Mouse (Mus musculus) forebrain, embryonic 11.5 days (tissue): ENCODE data around the gene Ipo7. TPM values are rescaled to one million over a fixed set of nuclear protein-coding genes. Genes with fewer than 3 reads are reported as not detected.
A peak's percentile ranks its signal among the peaks of the same experiment; 100 is the strongest.
"Not testable (repeated sequence)": the region's sequence is repeated elsewhere in the genome, so short reads cannot be mapped to it uniquely, and the experiment has no call there.

Source experiments
- ATAC-seq: fragments of 200-750 bp; cut with Nextera tagmentation; replicated peaks from 2 replicates; pipeline ENCODE4 v1.8.0; 2017; ENCODE audit warnings: moderate TSS enrichment; ENCODE audit not compliant: low FRiP score
- DNase-seq: peaks from one replicate; pipeline ENCODE4 v3.0.0-alpha.2; 2017; ENCODE audit warnings: low spot score
- H3K27ac ChIP-seq: fragments of 300-500 bp; sonication (generic); 2 replicates; pipeline ENCODE4 v1.5.1; 2014; ENCODE audit warnings: low read depth, low read length
- H3K27me3 ChIP-seq: fragments of 300-500 bp; sonication (generic); 2 replicates; pipeline ENCODE4 v1.6.1; 2014; ENCODE audit warnings: mild to moderate bottlenecking, low read length, mixed read lengths; ENCODE audit not compliant: control insufficient read depth, insufficient read depth
- H3K36me3 ChIP-seq: fragments of 300-500 bp; sonication (generic); 2 replicates; pipeline ENCODE4 v1.6.1; 2014; ENCODE audit warnings: mild to moderate bottlenecking, low read length, moderate library complexity, mixed read lengths; ENCODE audit not compliant: control insufficient read depth, insufficient read depth
- H3K4me1 ChIP-seq: fragments of 300-500 bp; sonication (generic); replicated peaks from 2 replicates; pipeline ENCODE4 v1.6.1; 2014; ENCODE audit warnings: low read length, mixed read lengths; ENCODE audit not compliant: control insufficient read depth, insufficient read depth
- H3K4me2 ChIP-seq: fragments of 300-500 bp; sonication (generic); 2 replicates; pipeline ENCODE4 v1.6.1; 2014; ENCODE audit warnings: low read depth, mild to moderate bottlenecking, low read length, moderate library complexity, mixed read lengths; ENCODE audit not compliant: severe bottlenecking
- H3K4me3 ChIP-seq: fragments of 300-500 bp; sonication (generic); 2 replicates; pipeline ENCODE4 v1.5.1; 2014; ENCODE audit warnings: low read depth, low read length
- H3K9ac ChIP-seq: fragments of 300-500 bp; sonication (generic); 2 replicates; pipeline ENCODE4 v1.6.1; 2014; ENCODE audit warnings: low read length
- H3K9me3 ChIP-seq: fragments of 300-500 bp; sonication (generic); 2 replicates; pipeline ENCODE4 v1.6.1; 2016; ENCODE audit warnings: low read length, mixed read lengths; ENCODE audit not compliant: control insufficient read depth
- WGBS: fragments of 180-500 bp; shearing (Covaris S2); extraction: QIAGEN DNeasy Blood & Tissue Kit; methylation state at CpG from one replicate; pipeline ENCODE4 v1.1.7; 2014; 5-methylcytosine and 5-hydroxymethylcytosine counted together
- polyA plus RNA-seq: library from polyadenylated mRNA; unstranded; fragments of >200 nt; fragmentation: Nextera tagmentation; extraction: Ambion mirVana; gene quantifications from 2 replicates; pipeline ENCODE4 v1.2.1, GENCODE M21; 2014

Ipo7 gene
- polyA plus RNA-seq, 1 experiment from 2014 or later = 39.9 TPM

GRCm38 (mm10) chr7:109986775-109987174, 31.3 kb upstream of the Ipo7 start, which contains the start of gene Tmem41b:
Gene Tmem41b (minus strand): TSS chr7:109986929.
- H3K9me3 ChIP-seq, H3K27me3 ChIP-seq, H3K36me3 ChIP-seq, H3K4me1 ChIP-seq, DNase-seq, ATAC-seq: not testable (repeated sequence)
- 47% methylated on average over 6 of the region's 6 CpGs for WGBS
- Histone ChIP-seq H3K9ac (peak within 1 kb of the TSS; percentile 70), H3K27ac (peak within 1 kb of the TSS; percentile 82), H3K4me3 (peak within 1 kb of the TSS; percentile 60), H3K4me2 (peak within 1 kb of the TSS; percentile 74)

DNA sequence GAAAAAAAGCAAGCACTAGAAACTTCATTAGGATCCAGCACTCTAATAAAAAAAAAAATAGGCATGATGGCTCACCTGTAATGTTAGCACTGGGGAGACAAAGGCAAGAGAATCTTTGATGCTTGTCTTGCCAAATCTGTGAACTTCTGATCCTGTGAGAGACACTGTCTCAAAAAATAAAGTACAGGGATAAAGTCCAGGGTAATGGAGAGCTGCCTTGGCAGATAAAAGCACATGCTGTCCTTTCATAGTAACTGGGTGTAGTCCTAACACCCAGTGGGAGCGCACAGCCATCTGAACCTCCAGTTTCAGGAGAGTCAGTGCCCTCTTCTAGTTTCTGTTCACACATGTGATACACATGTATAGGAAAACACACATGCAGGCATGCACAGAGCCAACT, 26.8 kb upstream of the Ipo7 start:
- Histone ChIP-seq H3K4me1 (no peaks in the 10 kb centered on the region), H3K9ac (no peak overlapping the region), H3K27ac (no peak overlapping the region), H3K36me3 (no peaks in the 10 kb centered on the region), H3K4me3 (no peak overlapping the region), H3K9me3 (no peaks in the 10 kb centered on the region), H3K4me2 (no peak overlapping the region), H3K27me3 (no peaks in the 10 kb centered on the region)
- WGBS = 90% methylated on average over 1 of the region's 1 CpGs
- ATAC-seq = no peak
- DNase-seq = no peak

GRCm38 (mm10) chr7:109993157-109993959, 24.7 kb upstream of the Ipo7 start:
- ATAC-seq (no peak), DNase-seq (no peak)
- WGBS = 72% methylated on average over 2 of the region's 2 CpGs

GRCm38 (mm10) chr7:109998388-109998787, 19.7 kb upstream of the Ipo7 start:
- Histone ChIP-seq H3K4me1 (no peaks in the 10 kb centered on the region), H3K9ac (no peak overlapping the region), H3K4me3 (no peak overlapping the region), H3K27me3 (no peaks in the 10 kb centered on the region), H3K4me2 (no peak overlapping the region), H3K36me3 (no peaks in the 10 kb centered on the region), H3K9me3 (no peaks in the 10 kb centered on the region), H3K27ac (no peak overlapping the region)
- ATAC-seq (no peak), DNase-seq (no peak)
- 80% methylated on average over 4 of the region's 4 CpGs for WGBS

More at GRCm38 (mm10) chr7:109993157-109993959, 24.7 kb upstream of the Ipo7 start:
- H3K27me3 ChIP-seq = no peaks in the 10 kb centered on the region
- no peak overlapping the region for H3K4me2 ChIP-seq
- H3K36me3 ChIP-seq = no peaks in the 10 kb centered on the region
- no peak overlapping the region for H3K27ac ChIP-seq
- H3K9ac ChIP-seq = no peak overlapping the region
- H3K4me1 ChIP-seq = no peaks in the 10 kb centered on the region
- H3K4me3 ChIP-seq = no peak overlapping the region
- no peaks in the 10 kb centered on the region for H3K9me3 ChIP-seq

GRCm38 (mm10) chr7:110002092-110002491, 16.0 kb upstream of the Ipo7 start:
- H3K4me3 ChIP-seq = no peak overlapping the region
- no peak overlapping the region for H3K9ac ChIP-seq
- no peak for DNase-seq
- no peaks in the 10 kb centered on the region for H3K36me3 ChIP-seq
- H3K4me1 ChIP-seq = no peaks in the 10 kb centered on the region
- no peak for ATAC-seq
- H3K9me3 ChIP-seq = no peaks in the 10 kb centered on the region
- H3K27ac ChIP-seq = no peak overlapping the region
- no peak overlapping the region for H3K4me2 ChIP-seq
- H3K27me3 ChIP-seq = no peaks in the 10 kb centered on the region

DNA sequence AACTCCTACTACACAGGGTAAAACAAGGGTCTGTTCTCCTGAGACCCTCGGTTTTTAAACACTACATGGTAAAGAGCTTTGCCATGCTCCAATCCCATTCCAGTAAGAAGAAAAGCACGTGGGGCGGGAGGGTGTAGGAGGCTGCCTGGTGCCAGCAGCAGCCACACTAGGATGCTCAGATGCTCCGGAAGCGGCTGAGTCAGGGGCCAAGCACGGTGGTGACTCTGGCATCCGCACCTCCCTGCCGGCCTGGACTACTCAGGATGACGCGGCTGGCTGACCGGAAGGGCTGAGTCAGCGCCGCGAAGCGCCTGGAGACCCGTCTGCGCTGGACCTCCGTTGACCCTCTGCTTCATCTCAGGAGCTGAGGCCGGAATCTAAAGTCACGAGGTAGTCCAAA, 15.1 kb upstream of the Ipo7 start:
- WGBS = 19% methylated on average over 20 of the region's 20 CpGs
- H3K4me3 ChIP-seq = no peak overlapping the region

GRCm38 (mm10) chr7:110005976-110006375, 12.1 kb upstream of the Ipo7 start:
- DNase-seq (no peak), ATAC-seq (no peak)
- H3K27ac ChIP-seq = no peak overlapping the region
- no peaks in the 10 kb centered on the region for H3K27me3 ChIP-seq
- no peaks in the 10 kb centered on the region for H3K4me1 ChIP-seq
- no peaks in the 10 kb centered on the region for H3K9me3 ChIP-seq
- no peak overlapping the region for H3K4me3 ChIP-seq
- no peak overlapping the region for H3K9ac ChIP-seq
- no peaks in the 10 kb centered on the region for H3K36me3 ChIP-seq
- H3K4me2 ChIP-seq = no peak overlapping the region

More for the DNA sequence above, 15.1 kb upstream of the Ipo7 start:
- no peak overlapping the region for H3K27ac ChIP-seq
- ATAC-seq = no peak
- no peak overlapping the region for H3K9ac ChIP-seq
- DNase-seq = peak; percentile 56
- peak overlapping the region; percentile 5; the same call in 1 of the 2 replicates for H3K4me2 ChIP-seq
- no peaks in the 10 kb centered on the region for H3K27me3 ChIP-seq
- H3K4me1 ChIP-seq = no peaks in the 10 kb centered on the region
- no peaks in the 10 kb centered on the region for H3K36me3 ChIP-seq
- no peaks in the 10 kb centered on the region for H3K9me3 ChIP-seq

- no peaks in the 10 kb centered on the region for H3K36me3 ChIP-seq
- 81% methylated on average over 5 of the region's 5 CpGs for WGBS
- H3K9ac ChIP-seq = no peak overlapping the region
- H3K27ac ChIP-seq = no peak overlapping the region
- H3K9me3 ChIP-seq = no peaks in the 10 kb centered on the region
- no peak overlapping the region for H3K4me2 ChIP-seq
- no peaks in the 10 kb centered on the region for H3K27me3 ChIP-seq
- DNase-seq (no peak), ATAC-seq (no peak)
- no peak overlapping the region for H3K4me3 ChIP-seq
- H3K4me1 ChIP-seq = no peaks in the 10 kb centered on the region
Observed at GRCm38 (mm10) chr7:110006471-110007195, 11.4 kb upstream of the Ipo7 start.
